Mouse (Mus musculus) lung, postnatal 0 days (tissue): Measurements from ENCODE around the gene Samd4b. TPM values are rescaled to one million over a fixed set of nuclear protein-coding genes. Genes with fewer than 3 reads are reported as not detected.
A peak's percentile ranks its signal among the peaks of the same experiment; 100 is the strongest.

ENCODE experiments used
- ATAC-seq: fragments of 200-750 bp; cut with Nextera tagmentation; 2 replicates; pipeline ENCODE4 v1.8.0; 2017; ENCODE audit warnings: moderate library complexity
- DNase-seq: peaks from one replicate; pipeline ENCODE4 v3.0.0-alpha.2; 2016; ENCODE audit warnings: low spot score
- H3K27ac ChIP-seq: fragments of 300-500 bp; sonication (generic); 2 replicates; pipeline ENCODE4 v1.5.1; 2014; ENCODE audit warnings: antibody characterized with exemption, mild to moderate bottlenecking, low read length, mixed read lengths
- H3K27me3 ChIP-seq: fragments of 300-500 bp; sonication (generic); replicated peaks from 2 replicates; pipeline ENCODE4 v1.6.1; 2014; ENCODE audit warnings: low read length, mixed read lengths; ENCODE audit not compliant: insufficient read depth
- H3K36me3 ChIP-seq: fragments of 300-500 bp; sonication (generic); 2 replicates; pipeline ENCODE4 v1.6.1; 2014; ENCODE audit warnings: low read length, mixed read lengths; ENCODE audit not compliant: insufficient read depth
- H3K4me1 ChIP-seq: fragments of 300-500 bp; sonication (generic); 2 replicates; pipeline ENCODE4 v1.6.1; 2014; ENCODE audit warnings: antibody characterized with exemption, low read depth, low read length, mixed read lengths; ENCODE audit not compliant: insufficient read depth
- H3K4me2 ChIP-seq: fragments of 300-500 bp; sonication (generic); replicated peaks from 2 replicates; pipeline ENCODE4 v1.6.1; 2014; ENCODE audit warnings: low read depth, mild to moderate bottlenecking, low read length, moderate library complexity, mixed read lengths
- H3K4me3 ChIP-seq: fragments of 300-500 bp; sonication (generic); 2 replicates; pipeline ENCODE4 v1.5.1; 2014; ENCODE audit warnings: low read depth, low read length
- H3K9ac ChIP-seq: fragments of 300-500 bp; sonication (generic); replicated peaks from 2 replicates; pipeline ENCODE4 v1.6.1; 2014; ENCODE audit warnings: low read depth, mild to moderate bottlenecking
- H3K9me3 ChIP-seq: fragments of 300-500 bp; sonication (generic); 2 replicates; pipeline ENCODE4 v1.6.1; 2016; ENCODE audit warnings: low read length, mixed read lengths
- CTCF ChIP-seq: IDR thresholded peaks from 2 replicates; pipeline ENCODE4 v1.5.1; 2016; ENCODE audit warnings: antibody characterized with exemption, mild to moderate bottlenecking
- EP300 ChIP-seq: IDR thresholded peaks from 2 replicates; pipeline ENCODE4 v1.6.1; 2016; ENCODE audit warnings: antibody characterized with exemption, mild to moderate bottlenecking, control low read depth
- WGBS: fragments of 180-500 bp; shearing (Covaris S2); extraction: QIAGEN DNeasy Blood & Tissue Kit; methylation state at CpG from one replicate; pipeline ENCODE4 v1.1.7; 2014; 5-methylcytosine and 5-hydroxymethylcytosine counted together
- polyA plus RNA-seq: library from polyadenylated mRNA; unstranded; fragments of >200 nt; fragmentation: Nextera tagmentation; extraction: Ambion mirVana; gene quantifications from 2 replicates; pipeline ENCODE4 v1.2.1, GENCODE M21; 2015

Samd4b gene
- polyA plus RNA-seq, 1 experiment from 2014 or later: 13.4 TPM

DNA sequence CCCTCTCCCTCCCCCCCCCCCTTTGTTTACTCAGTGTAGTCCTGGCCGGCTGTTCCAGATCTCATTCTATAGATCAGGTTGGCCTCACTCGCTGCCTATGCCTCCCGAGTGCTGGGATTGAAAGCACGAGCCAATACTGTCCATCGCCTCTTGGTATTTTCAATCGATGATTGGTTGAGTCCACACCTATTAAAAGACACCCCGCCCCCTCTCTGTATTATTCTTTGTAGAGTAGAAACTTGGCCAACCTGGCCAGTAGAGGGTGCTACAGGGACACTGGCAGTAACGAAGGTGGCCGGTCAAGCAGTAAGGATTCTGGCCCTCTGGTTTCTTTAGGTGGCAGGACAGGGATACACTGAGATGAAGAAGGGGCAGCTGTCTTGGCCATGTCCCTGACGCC lies 107.5 kb downstream of the Samd4b start:
- TF ChIP-seq EP300: no peak
- peak; percentile 79 for TF ChIP-seq CTCF
- no peak overlapping the region for H3K4me3 ChIP-seq
- peak; percentile 83 for DNase-seq
- no peak overlapping the region for H3K27ac ChIP-seq
- H3K27me3 ChIP-seq: no peaks in the 10 kb centered on the region
- no peaks in the 10 kb centered on the region for H3K36me3 ChIP-seq
- no peak overlapping the region for H3K9ac ChIP-seq
- no peaks in the 10 kb centered on the region for H3K9me3 ChIP-seq
- WGBS: 4% methylated on average over 10 of the region's 10 CpGs
- ATAC-seq: peak; percentile 72
- no peaks in the 10 kb centered on the region for H3K4me1 ChIP-seq
- H3K4me2 ChIP-seq: no peak overlapping the region

GRCm38 (mm10) chr7:28488030-28488491 lies 109.9 kb downstream of the Samd4b start:
- ATAC-seq: peak; percentile 59
- Histone ChIP-seq H3K9ac (no peak overlapping the region), H3K4me1 (no peaks in the 10 kb centered on the region), H3K36me3 (no peaks in the 10 kb centered on the region), H3K4me3 (no peak overlapping the region), H3K4me2 (0 out of 2 replicates have a peak overlapping the region, but pooled peaks have one; percentile 6), H3K27me3 (no peaks in the 10 kb centered on the region), H3K9me3 (no peaks in the 10 kb centered on the region), H3K27ac (no peak overlapping the region)
- WGBS: 4% methylated on average over 16 of the region's 16 CpGs
- peak; percentile 59 for DNase-seq
- no peak for TF ChIP-seq CTCF
- TF ChIP-seq EP300: no peak

DNA sequence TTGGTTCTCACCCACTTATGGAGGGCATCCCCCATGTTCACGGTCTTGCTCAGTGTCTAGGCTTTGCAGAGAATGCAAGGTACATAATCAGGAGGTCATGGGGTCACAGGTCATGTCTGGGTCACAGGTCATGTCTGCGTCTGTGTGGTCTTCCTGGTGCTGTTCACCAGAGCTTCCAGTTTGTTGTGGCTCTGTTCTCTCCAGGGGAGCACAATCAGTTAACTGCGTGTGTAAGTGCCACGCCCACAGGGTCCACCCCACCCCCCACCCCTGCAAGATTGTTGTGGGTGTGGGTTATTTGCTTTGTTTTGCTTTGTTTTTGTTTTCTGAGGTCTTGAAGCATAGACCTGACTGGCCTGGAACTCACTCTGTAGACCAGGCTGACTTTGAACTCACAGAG lies 113.8 kb downstream of the Samd4b start:
- Histone ChIP-seq H3K4me2 (no peak overlapping the region), H3K4me3 (no peak overlapping the region), H3K4me1 (no peaks in the 10 kb centered on the region), H3K9me3 (no peaks in the 10 kb centered on the region), H3K9ac (no peak overlapping the region), H3K27ac (no peak overlapping the region), H3K36me3 (no peaks in the 10 kb centered on the region), H3K27me3 (no peaks in the 10 kb centered on the region)
- WGBS: 30% methylated on average over 4 of the region's 4 CpGs
- DNase-seq (no peak), ATAC-seq (no peak)
- no peak for TF ChIP-seq EP300
- TF ChIP-seq CTCF: no peak

DNA sequence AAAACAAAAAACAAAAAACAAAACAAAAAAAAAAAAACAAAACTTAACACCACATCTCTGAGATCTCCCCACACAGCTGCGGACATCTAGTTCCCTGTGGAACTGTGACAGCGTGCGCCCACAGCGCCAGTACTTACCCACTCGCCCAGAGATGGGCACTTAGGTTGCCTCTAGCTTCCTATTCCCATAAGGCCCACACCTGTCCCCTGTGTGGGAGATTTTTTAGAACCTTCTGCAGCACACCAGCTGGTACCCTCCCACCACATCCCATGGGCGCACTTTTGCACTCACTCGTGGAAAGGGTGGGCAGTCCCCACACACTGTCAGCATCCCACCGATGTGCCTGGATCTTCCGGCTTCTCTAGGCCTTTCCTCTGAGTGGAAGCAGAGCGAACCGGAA lies 115.1 kb downstream of the Samd4b start:
- H3K27me3 ChIP-seq: no peaks in the 10 kb centered on the region
- H3K36me3 ChIP-seq: no peaks in the 10 kb centered on the region
- TF ChIP-seq CTCF (no peak), EP300 (no peak)
- WGBS: 79% methylated on average over 11 of the region's 11 CpGs
- no peak overlapping the region for H3K9ac ChIP-seq
- no peaks in the 10 kb centered on the region for H3K4me1 ChIP-seq
- no peak for ATAC-seq
- H3K9me3 ChIP-seq: no peaks in the 10 kb centered on the region
- no peak overlapping the region for H3K27ac ChIP-seq
- no peak overlapping the region for H3K4me3 ChIP-seq
- DNase-seq: no peak
- H3K4me2 ChIP-seq: no peak overlapping the region

- WGBS: 8% methylated on average over 8 of the region's 8 CpGs
- ATAC-seq (0 out of 2 replicates have a peak, but pooled peaks have one; percentile 44), DNase-seq (peak; percentile 30)
- H3K36me3 ChIP-seq: no peaks in the 10 kb centered on the region
- H3K27ac ChIP-seq: no peak overlapping the region
- H3K4me3 ChIP-seq: no peak overlapping the region
- H3K9ac ChIP-seq: no peak overlapping the region
- TF ChIP-seq CTCF (no peak), EP300 (no peak)
- H3K27me3 ChIP-seq: no peaks in the 10 kb centered on the region
- H3K4me2 ChIP-seq: no peak overlapping the region
- H3K9me3 ChIP-seq: no peaks in the 10 kb centered on the region
- no peaks in the 10 kb centered on the region for H3K4me1 ChIP-seq
Observed at GRCm38 (mm10) chr7:28478854-28479253, 119.1 kb downstream of the Samd4b start.

DNA sequence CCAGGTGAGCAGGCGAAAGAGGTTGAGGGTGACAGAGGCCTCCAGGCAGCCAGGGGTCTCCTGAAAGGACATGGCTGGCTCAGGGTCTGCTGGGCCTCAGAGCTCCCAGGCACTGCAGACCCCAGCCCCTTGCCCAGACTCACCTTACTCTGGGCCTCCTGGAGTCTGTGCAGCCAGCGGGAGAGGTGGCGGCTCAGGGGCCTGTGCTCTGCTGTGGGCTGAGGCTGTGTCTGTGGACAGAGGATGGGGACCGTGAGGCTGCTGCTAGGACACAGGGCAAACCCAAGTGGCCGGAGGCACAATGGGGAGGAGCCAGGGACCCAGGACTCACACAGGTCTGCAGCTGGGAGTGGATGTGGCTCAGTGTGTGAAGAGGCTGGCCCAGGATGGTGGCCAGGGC lies 120.6 kb downstream of the Samd4b start:
- Histone ChIP-seq H3K27me3 (no peaks in the 10 kb centered on the region), H3K4me3 (no peak overlapping the region), H3K36me3 (no peaks in the 10 kb centered on the region), H3K4me2 (no peak overlapping the region), H3K27ac (no peak overlapping the region), H3K9me3 (no peaks in the 10 kb centered on the region), H3K4me1 (no peaks in the 10 kb centered on the region), H3K9ac (no peak overlapping the region)
- TF ChIP-seq EP300 (no peak), CTCF (no peak)
- ATAC-seq: no peak
- 77% methylated on average over 5 of the region's 5 CpGs for WGBS
- no peak for DNase-seq

DNA sequence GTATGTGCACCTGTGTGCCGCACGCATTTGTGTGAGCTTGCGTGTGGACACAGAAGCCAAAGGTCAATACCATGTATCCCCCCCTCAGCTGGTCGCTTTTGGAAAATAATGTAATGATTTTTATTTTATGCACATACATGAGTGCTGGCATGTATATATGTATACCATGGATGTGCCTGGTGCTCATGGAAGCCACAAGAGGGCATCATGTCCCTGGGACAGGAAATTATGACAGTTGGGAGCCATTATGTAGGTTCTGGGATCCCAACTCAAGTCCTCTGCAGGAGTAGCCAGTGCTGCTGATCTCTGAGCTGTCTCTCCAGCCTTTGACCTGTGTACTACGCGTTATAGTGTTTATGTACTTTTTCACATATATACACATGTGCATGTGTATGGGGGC lies 121.8 kb downstream of the Samd4b start:
- DNase-seq (no peak), ATAC-seq (no peak)
- no peak overlapping the region for H3K9ac ChIP-seq
- H3K4me3 ChIP-seq: no peak overlapping the region
- TF ChIP-seq CTCF (peak; percentile 33; the same call in 1 of the 2 replicates), EP300 (no peak)
- 82% methylated on average over 6 of the region's 6 CpGs for WGBS
- H3K4me1 ChIP-seq: no peaks in the 10 kb centered on the region
- H3K27ac ChIP-seq: no peak overlapping the region
- H3K4me2 ChIP-seq: no peak overlapping the region
- no peaks in the 10 kb centered on the region for H3K27me3 ChIP-seq
- no peaks in the 10 kb centered on the region for H3K9me3 ChIP-seq
- no peaks in the 10 kb centered on the region for H3K36me3 ChIP-seq
